Mouse (Mus musculus) liver, embryonic 13.5 days (tissue): ENCODE data around the gene Cnr2. TPM values are rescaled to one million over a fixed set of nuclear protein-coding genes. Genes with fewer than 3 reads are reported as not detected.

ENCODE experiments used
- ATAC-seq: fragments of 200-750 bp; cut with Nextera tagmentation; 2 replicates; pipeline ENCODE4 v1.8.0; 2017; ENCODE audit warnings: low read depth, mild to moderate bottlenecking, moderate number of reproducible peaks, moderate library complexity
- DNase-seq: peaks from one replicate; pipeline ENCODE4 v3.0.0; 2022
- H3K27ac ChIP-seq: fragments of 300-500 bp; sonication (generic); 2 replicates; pipeline ENCODE4 v1.5.1; 2015; ENCODE audit warnings: moderate library complexity, mild to moderate bottlenecking, inconsistent platforms
- H3K27me3 ChIP-seq: fragments of 300-500 bp; sonication (generic); 2 replicates; pipeline ENCODE4 v1.6.1; 2015; ENCODE audit warnings: mild to moderate bottlenecking, inconsistent platforms
- H3K36me3 ChIP-seq: fragments of 300-500 bp; sonication (generic); 2 replicates; pipeline ENCODE4 v1.6.1; 2015; ENCODE audit warnings: mild to moderate bottlenecking, inconsistent platforms
- H3K4me1 ChIP-seq: fragments of 300-500 bp; sonication (generic); replicated peaks from 2 replicates; pipeline ENCODE4 v1.6.1; 2015; ENCODE audit warnings: inconsistent platforms
- H3K4me2 ChIP-seq: fragments of 300-500 bp; sonication (generic); 2 replicates; pipeline ENCODE4 v1.6.1; 2015; ENCODE audit warnings: inconsistent platforms, mild to moderate bottlenecking, moderate library complexity
- H3K4me3 ChIP-seq: fragments of 300-500 bp; sonication (generic); replicated peaks from 2 replicates; pipeline ENCODE4 v1.5.1; 2015; ENCODE audit warnings: mild to moderate bottlenecking, inconsistent platforms
- H3K9ac ChIP-seq: fragments of 300-500 bp; sonication (generic); 2 replicates; pipeline ENCODE4 v1.6.1; 2015; ENCODE audit warnings: mild to moderate bottlenecking, inconsistent platforms
- H3K9me3 ChIP-seq: fragments of 300-500 bp; sonication (generic); replicated peaks from 2 replicates; pipeline ENCODE4 v1.6.1; 2016; ENCODE audit warnings: inconsistent platforms
- WGBS: fragments of 180-500 bp; shearing (Covaris S2); methylation state at CpG from one replicate; pipeline ENCODE4 v1.1.7; 2015; ENCODE audit not compliant: insufficient replicate concordance; 5-methylcytosine and 5-hydroxymethylcytosine counted together
- polyA plus RNA-seq: library from polyadenylated mRNA; unstranded; fragments of >200 nt; fragmentation: Nextera tagmentation; extraction: Ambion mirVana; gene quantifications from 2 replicates; pipeline ENCODE4 v1.2.1, GENCODE M21; 2015

Cnr2 gene
- polyA plus RNA-seq, 1 experiment from 2014 or later: 2.5 TPM

DNA sequence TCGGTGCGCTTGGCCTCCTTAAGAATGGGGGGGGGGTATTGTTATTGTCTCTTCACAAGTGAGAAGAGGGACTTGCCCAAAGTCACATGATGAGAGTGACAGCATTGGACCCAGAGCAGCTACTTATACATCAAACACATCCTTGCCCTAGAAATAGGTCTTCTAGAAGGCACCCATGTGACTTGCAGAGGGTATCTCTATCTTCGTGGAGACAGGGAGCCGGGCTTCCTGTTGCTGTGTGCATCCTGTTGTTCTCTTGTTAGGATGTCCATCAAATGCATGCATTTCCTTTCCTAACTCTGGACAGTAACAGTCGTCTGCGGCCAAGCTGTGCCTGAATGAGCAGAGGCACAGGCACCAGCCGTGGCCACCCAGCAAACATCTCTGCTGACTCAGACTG lies 16.3 kb downstream of the Cnr2 start:
- no peak for DNase-seq
- no peaks in the 10 kb centered on the region for H3K9me3 ChIP-seq
- 26% methylated on average over 7 of the region's 7 CpGs for WGBS
- H3K27me3 ChIP-seq: no peaks in the 10 kb centered on the region
- no peaks in the 10 kb centered on the region; the same call in 1 of the 2 replicates for H3K36me3 ChIP-seq
- ATAC-seq: peak; percentile 46; the same call in 1 of the 2 replicates
- peak overlapping the region; percentile 53; the same call in 1 of the 2 replicates for H3K27ac ChIP-seq
- H3K9ac ChIP-seq: peak overlapping the region; percentile 33
- H3K4me3 ChIP-seq: no peak overlapping the region
- H3K4me1 ChIP-seq: peaks cover 43% of the 10 kb centered on the region
- H3K4me2 ChIP-seq: no peak overlapping the region

DNA sequence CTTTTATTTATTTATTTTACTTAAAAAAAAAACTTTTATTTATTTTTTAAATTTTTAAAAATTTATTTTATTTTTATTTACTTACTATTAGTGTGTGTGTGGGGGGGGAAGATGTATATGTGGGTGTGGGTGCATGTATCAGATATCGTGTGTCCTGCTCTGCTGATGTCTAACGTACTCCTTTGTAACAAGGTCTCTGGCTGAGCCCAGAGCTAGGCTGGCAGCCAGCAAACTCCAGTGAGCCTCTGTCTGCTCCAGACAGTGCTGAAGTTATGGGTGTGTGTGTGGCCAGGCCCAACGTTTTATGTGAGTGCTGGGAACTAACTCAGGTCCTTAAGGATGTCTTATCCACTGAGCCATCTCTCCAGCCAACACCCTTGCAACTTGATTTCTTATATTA lies 17.0 kb downstream of the Cnr2 start:
- Histone ChIP-seq H3K4me2 (no peak overlapping the region; the same call in 1 of the 2 replicates), H3K27me3 (no peaks in the 10 kb centered on the region), H3K36me3 (peaks cover 3% of the 10 kb centered on the region; the same call in 1 of the 2 replicates), H3K9me3 (no peaks in the 10 kb centered on the region), H3K4me1 (peaks cover 38% of the 10 kb centered on the region), H3K4me3 (0 out of 2 replicates have a peak overlapping the region, but pooled peaks have one; percentile 6), H3K27ac (peak overlapping the region; percentile 61), H3K9ac (peak overlapping the region; percentile 33; the same call in 1 of the 2 replicates)
- WGBS: 28% methylated on average over 3 of the region's 3 CpGs
- ATAC-seq: peak; percentile 35; the same call in 1 of the 2 replicates
- no peak for DNase-seq

DNA sequence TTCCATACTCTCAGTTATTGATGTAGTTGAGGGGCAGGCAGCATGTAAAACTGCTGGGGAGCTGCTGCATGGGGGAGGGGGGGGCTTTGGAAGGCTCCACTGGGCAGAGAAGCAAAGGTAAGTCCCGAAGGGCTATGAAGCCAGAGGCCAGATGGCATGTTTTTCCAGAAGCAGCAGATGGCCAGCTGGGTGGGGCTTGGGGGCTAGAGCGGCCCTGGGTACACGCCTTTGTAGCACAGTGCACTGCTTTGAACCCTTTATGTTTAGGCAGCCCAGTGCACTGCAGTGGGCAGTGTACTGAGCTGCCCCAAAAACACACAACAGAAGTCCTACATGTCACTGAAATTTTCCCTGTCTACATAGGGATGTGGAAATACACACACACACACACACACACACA lies 17.6 kb downstream of the Cnr2 start:
- 20% methylated on average over 3 of the region's 3 CpGs for WGBS
- ATAC-seq (peak; percentile 42; the same call in 1 of the 2 replicates), DNase-seq (no peak)
- Histone ChIP-seq H3K27ac (peak overlapping the region; percentile 61), H3K9me3 (no peaks in the 10 kb centered on the region), H3K4me3 (0 out of 2 replicates have a peak overlapping the region, but pooled peaks have one; percentile 6), H3K4me2 (peak overlapping the region; percentile 28; the same call in 1 of the 2 replicates), H3K9ac (peak overlapping the region; percentile 33; the same call in 1 of the 2 replicates), H3K4me1 (peaks cover 38% of the 10 kb centered on the region), H3K36me3 (peaks cover 3% of the 10 kb centered on the region; the same call in 1 of the 2 replicates), H3K27me3 (no peaks in the 10 kb centered on the region)

DNA sequence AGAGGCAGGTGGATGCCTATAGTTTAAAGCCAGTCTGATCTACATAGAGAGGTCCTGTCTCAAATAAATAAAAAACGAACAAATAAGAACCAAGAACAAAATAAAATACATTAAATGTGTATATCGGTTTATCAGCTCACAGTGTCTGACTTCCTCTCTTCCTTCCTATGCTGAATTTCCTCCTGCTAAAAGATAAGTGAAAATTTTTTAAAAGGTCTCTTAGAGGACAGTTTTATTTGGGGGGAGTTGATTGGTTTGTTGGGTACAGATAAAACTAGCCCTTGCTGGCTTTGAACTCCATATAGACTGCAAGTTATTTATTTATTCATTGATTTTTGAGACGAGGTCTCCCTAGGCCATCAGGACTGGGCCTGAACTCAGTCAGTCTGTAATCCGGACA lies 18.2 kb downstream of the Cnr2 start:
- ATAC-seq (no peak), DNase-seq (no peak)
- no peaks in the 10 kb centered on the region for H3K27me3 ChIP-seq
- peak overlapping the region; percentile 33; the same call in 1 of the 2 replicates for H3K9ac ChIP-seq
- 0 out of 2 replicates have a peak overlapping the region, but pooled peaks have one; percentile 1 for H3K4me2 ChIP-seq
- H3K27ac ChIP-seq: peak overlapping the region; percentile 61
- H3K36me3 ChIP-seq: peaks cover 3% of the 10 kb centered on the region; the same call in 1 of the 2 replicates
- H3K4me3 ChIP-seq: no peak overlapping the region
- H3K4me1 ChIP-seq: peaks cover 40% of the 10 kb centered on the region
- WGBS: 17% methylated on average over 4 of the region's 4 CpGs
- no peaks in the 10 kb centered on the region for H3K9me3 ChIP-seq

DNA sequence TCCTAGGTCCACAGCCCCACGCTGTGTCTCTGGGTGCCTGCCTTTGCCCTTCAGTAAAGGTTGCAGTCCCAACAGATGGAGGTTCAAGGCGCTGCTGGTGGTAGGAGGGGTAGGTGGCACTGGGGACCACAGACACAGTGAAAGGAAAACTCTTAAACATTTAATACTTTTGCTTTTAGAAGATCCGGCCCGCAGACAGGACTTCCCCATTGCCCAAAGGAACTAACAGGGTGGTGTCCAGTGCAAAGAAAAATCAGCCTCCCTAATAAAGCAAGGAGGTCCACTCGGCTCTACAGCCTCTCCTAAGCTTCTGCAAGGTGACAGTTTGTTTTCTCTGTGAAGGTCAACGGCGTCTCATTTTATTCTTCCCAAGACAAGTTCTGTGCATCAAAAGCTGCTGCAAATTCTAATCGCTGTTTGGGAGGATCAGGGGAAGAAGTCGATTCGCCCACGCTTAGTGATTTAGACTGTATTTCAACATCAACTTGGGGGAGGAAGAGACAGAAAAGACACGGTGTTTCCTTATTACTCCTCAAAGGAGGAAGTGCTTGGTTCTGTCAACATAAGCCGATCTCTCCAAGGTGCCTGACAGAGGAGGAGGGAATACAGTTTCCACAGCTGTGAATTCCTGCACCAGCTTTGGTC lies 23.6 kb downstream of the Cnr2 start:
- 47% methylated on average over 13 of the region's 13 CpGs for WGBS
- no peaks in the 10 kb centered on the region for H3K27me3 ChIP-seq
- ATAC-seq: no peak
- no peak for DNase-seq
- peaks cover 21% of the 10 kb centered on the region for H3K4me1 ChIP-seq
- H3K9me3 ChIP-seq: no peaks in the 10 kb centered on the region
- H3K27ac ChIP-seq: no peak overlapping the region
- H3K4me3 ChIP-seq: no peak overlapping the region
- no peak overlapping the region for H3K9ac ChIP-seq
- peak overlapping the region; percentile 5; the same call in 1 of the 2 replicates for H3K4me2 ChIP-seq
- peaks cover 17% of the 10 kb centered on the region for H3K36me3 ChIP-seq

DNA sequence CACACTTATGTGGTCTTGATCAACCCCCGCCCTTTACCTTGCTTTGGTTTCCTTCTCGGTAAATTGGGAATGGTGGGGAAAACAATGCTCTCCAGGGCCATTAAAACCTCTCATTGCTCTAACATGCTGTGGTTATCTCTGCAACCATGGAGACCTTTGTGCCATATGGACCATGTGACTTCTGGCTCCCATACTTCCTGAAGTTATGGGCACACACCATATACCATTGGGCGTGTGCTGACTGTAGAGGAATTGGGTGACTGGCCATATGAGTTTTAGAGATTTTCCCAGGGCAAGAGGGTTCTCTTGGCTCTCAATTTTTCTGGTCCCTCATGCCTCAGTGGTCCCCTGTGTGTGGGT lies 24.1 kb downstream of the Cnr2 start:
- Histone ChIP-seq H3K27ac (no peak overlapping the region), H3K4me3 (no peak overlapping the region)
- 77% methylated on average over 3 of the region's 3 CpGs for WGBS

DNA sequence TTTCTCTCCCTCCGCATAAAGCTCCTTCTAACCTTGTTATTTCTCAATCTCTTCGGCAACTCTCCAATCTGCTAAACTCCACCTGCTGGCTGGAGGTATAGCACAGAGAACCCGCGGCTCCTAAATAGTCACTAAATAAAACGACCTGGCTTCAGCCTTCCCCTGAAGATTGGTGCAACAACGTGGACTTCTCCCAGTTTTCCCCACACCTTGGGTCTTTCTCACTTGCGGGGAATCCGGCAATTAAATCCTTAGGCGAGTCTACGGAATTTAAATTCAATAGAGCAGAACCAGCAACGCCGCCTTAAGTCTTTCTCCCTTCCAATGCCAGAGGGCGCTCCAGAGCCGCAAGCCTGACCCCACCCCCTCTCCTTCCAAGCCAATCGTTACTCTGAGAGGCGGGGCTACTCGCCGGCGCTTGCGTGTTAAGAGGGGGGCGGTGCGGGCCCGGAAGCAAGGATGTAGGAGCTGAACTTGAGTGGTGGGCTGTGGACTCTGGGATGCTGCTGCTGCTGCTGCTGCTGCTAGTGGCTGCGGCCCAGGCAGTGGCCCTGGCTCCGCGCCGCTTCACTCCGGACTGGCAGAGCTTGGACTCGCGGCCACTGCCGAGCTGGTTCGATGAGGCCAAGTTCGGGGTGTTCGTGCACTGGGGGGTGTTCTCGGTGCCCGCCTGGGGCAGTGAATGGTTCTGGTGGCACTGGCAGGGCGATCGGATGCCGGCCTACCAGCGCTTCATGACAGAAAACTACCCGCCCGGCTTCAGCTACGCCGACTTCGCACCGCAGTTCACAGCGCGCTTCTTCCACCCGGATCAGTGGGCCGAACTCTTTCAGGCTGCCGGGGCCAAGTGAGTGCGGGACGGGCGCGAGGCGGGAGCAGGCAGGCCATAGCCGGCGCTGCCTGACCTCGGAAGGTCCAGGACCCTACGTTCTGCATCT lies 25.4 kb downstream of the Cnr2 start, which contains the start of gene Fuca1:
Gene Fuca1, plus strand, starts transcription at position 432 of the 938 bp plus-strand sequence.
- Histone ChIP-seq H3K9me3 (no peaks in the 10 kb centered on the region), H3K4me3 (peak within 1 kb of the TSS; percentile 85), H3K4me1 (peaks cover 22% of the 10 kb centered on the region), H3K36me3 (peaks cover 24% of the 10 kb centered on the region), H3K27ac (peak within 1 kb of the TSS; percentile 69), H3K9ac (peak within 1 kb of the TSS; percentile 82), H3K27me3 (no peaks in the 10 kb centered on the region), H3K4me2 (peak within 1 kb of the TSS; percentile 79)
- peak; percentile 94 for DNase-seq
- WGBS: 1% methylated on average over 60 of the region's 60 CpGs
- peak; percentile 92 for ATAC-seq

More for the DNA sequence above, 24.1 kb downstream of the Cnr2 start:
- DNase-seq (no peak), ATAC-seq (no peak)
- peaks cover 21% of the 10 kb centered on the region for H3K36me3 ChIP-seq
- no peak overlapping the region for H3K4me2 ChIP-seq
- H3K9me3 ChIP-seq: no peaks in the 10 kb centered on the region
- no peak overlapping the region for H3K9ac ChIP-seq
- peaks cover 19% of the 10 kb centered on the region for H3K4me1 ChIP-seq
- no peaks in the 10 kb centered on the region for H3K27me3 ChIP-seq

DNA sequence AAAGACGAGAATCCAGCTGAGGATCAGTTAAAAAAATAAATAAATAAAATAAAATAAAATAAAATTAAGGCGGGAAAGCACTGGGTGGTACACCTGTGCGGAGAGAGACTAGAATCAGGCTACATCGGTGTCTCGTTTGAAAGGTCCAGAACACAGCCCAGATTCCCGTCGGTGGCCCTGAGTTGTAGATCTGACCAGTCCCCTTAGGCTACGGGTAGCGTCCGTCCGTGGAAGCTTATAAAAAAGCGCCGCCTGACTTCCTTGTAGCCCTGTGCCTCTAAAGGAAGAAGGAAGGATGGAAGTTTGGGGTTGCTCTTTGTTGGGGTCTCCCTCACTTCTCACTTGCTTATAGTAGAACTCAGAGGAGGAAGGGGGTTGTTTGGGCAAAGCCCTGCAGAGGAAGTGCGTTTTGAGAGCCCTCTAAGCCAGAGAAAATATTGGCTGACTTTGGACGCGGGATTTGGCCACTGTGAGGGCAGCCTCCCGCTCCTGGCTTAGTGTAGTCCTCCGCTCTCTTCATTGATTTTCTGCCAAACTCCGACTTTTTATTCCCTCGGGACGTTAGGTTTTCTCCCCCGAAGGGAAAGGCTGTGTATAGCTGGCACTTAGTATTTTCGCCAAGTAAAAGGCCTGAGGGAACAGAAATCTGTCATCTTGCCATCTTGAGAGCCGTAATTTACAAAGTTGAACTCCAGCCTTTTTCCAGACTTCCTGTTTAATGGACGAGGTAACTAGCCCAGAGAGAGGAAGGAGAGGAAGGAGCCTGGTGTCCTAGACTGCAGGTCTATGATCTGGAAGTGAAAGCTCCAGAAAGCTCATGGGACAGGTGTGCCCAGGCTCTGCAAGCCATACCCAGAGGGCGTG lies 26.3 kb downstream of the Cnr2 start:
- H3K4me1 ChIP-seq: peaks cover 31% of the 10 kb centered on the region
- peak overlapping the region; percentile 82 for H3K9ac ChIP-seq
- ATAC-seq (no peak), DNase-seq (no peak)
- peak overlapping the region; percentile 85 for H3K4me3 ChIP-seq
- WGBS: 10% methylated on average over 26 of the region's 26 CpGs
- H3K9me3 ChIP-seq: no peaks in the 10 kb centered on the region
- no peaks in the 10 kb centered on the region for H3K27me3 ChIP-seq
- peak overlapping the region; percentile 69; the same call in 1 of the 2 replicates for H3K27ac ChIP-seq
- H3K36me3 ChIP-seq: peaks cover 28% of the 10 kb centered on the region
- H3K4me2 ChIP-seq: peak overlapping the region; percentile 79

DNA sequence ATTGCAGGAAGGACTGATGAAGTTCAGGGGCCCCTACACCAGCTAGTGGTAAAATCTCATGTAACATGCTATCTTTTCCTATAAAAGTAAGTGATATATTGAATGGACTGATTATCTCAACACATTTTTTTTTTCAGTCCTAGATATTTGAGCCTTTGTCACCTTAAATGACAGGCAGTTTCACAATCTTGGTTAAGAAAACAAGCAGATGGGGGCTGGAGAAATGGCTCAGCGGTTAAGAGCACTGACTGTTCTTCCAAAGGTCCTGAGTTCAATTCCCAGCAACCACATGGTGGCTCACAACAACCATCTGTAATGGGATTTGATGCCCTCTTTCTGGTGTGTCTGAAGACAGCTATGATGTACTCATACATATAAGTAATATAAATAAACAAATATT lies 27.0 kb downstream of the Cnr2 start:
- WGBS: 68% methylated on average over 1 of the region's 1 CpGs
- H3K4me2 ChIP-seq: peak overlapping the region; percentile 79
- no peaks in the 10 kb centered on the region for H3K9me3 ChIP-seq
- peak overlapping the region; percentile 85; the same call in 1 of the 2 replicates for H3K4me3 ChIP-seq
- ATAC-seq (no peak), DNase-seq (no peak)
- no peaks in the 10 kb centered on the region for H3K27me3 ChIP-seq
- peaks cover 25% of the 10 kb centered on the region for H3K36me3 ChIP-seq
- H3K4me1 ChIP-seq: peaks cover 38% of the 10 kb centered on the region
- H3K9ac ChIP-seq: peak overlapping the region; percentile 82; the same call in 1 of the 2 replicates
- no peak overlapping the region for H3K27ac ChIP-seq

DNA sequence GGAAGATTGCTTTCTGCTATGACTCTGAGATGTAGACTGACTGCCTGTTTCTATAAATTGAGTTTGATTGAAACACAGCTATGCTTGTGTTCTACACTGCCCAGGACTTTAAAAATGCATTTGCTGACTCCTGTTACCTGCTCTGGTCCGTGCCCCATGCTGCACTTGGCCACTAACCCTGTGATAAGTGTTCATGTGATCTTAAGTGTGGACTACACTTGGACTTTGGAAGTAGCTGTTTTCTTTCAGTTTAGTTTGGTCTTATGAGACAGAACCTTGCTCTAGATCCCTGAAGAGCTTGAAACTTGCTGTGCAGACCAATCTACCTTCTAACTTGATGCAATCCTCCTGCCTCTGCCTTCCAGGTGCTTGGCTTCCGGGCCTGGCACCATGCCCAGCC lies 29.2 kb downstream of the Cnr2 start:
- peaks cover 36% of the 10 kb centered on the region for H3K4me1 ChIP-seq
- H3K27ac ChIP-seq: no peak overlapping the region
- ATAC-seq (no peak), DNase-seq (no peak)
- H3K27me3 ChIP-seq: no peaks in the 10 kb centered on the region
- no peak overlapping the region for H3K4me2 ChIP-seq
- no peak overlapping the region for H3K9ac ChIP-seq
- 69% methylated on average over 2 of the region's 2 CpGs for WGBS
- H3K4me3 ChIP-seq: no peak overlapping the region
- no peaks in the 10 kb centered on the region for H3K9me3 ChIP-seq
- peaks cover 23% of the 10 kb centered on the region for H3K36me3 ChIP-seq
